Mouse (Mus musculus): ENCODE data around the gene Kndc1. TPM values are rescaled to one million over a fixed set of nuclear protein-coding genes. Genes with fewer than 3 reads are reported as not detected.

Gene Kndc1
- polyA plus RNA-seq, 1 experiment from 2014 or later = 0.55 TPM

DNA sequence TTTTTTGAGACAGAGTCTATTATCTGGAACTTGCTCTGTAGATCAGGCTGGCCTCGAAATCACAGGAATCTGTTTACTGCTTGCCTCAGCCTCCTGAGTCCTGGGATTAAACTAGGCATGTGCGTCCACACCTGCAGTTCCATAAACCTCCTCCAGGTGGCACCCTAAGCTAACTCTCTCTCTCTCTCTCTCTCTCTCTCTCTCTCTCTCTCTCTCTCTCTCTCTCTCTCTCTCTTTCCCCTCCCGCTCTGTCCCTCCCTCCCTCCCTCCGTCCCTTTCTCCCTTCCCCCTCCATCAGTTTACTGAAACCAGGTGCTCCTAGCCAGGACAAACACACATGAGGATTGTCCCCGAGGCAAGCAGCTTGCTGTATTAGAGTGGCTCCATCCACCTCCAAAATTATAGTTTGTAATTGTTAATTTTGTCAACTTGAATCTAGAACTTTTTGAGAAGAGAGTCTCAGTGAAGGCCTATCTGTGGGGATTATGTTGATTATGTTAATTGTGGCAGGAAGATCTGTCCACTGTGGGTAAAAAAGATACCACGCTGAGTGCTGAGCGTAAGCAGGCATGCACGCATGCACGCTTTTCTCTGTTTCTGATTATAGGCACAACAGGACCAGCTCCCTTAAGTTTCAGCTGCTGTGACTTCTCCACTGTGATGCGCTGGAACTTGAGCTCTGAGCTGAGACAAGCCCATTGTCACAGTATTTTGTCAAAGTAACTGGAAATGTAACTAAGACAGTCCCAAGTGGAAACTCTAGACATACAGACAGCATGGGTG lies 75.0 kb downstream of the Kndc1 start:
- DNase-seq (ENCODE audit: low spot score, missing footprints) (peak; percentile 99), ATAC-seq (ENCODE audit: low FRiP score) (peak; percentile 64; the same call in 1 of the 2 replicates)
- Histone ChIP-seq H3K9me3 (ENCODE audit: control insufficient read depth, low read length) (no peaks in the 10 kb centered on the region), H3K36me3 (ENCODE audit: control insufficient read depth, insufficient read depth, low read length) (no peaks in the 10 kb centered on the region), H3K27ac (ENCODE audit: low read depth, low read length) (no peak overlapping the region), H3K4me2 (no peak overlapping the region), H3K4me1 (ENCODE audit: control insufficient read depth, insufficient read depth, low read length) (no peaks in the 10 kb centered on the region), H3K4me3 (ENCODE audit: low read depth, low read length) (no peak overlapping the region), H3K27me3 (ENCODE audit: control insufficient read depth, insufficient read depth, low read length) (peaks cover 2% of the 10 kb centered on the region; the same call in 1 of the 2 replicates), H3K9ac (ENCODE audit: low read length) (no peak overlapping the region)
- WGBS = 34% methylated on average over 10 of the region's 10 CpGs

DNA sequence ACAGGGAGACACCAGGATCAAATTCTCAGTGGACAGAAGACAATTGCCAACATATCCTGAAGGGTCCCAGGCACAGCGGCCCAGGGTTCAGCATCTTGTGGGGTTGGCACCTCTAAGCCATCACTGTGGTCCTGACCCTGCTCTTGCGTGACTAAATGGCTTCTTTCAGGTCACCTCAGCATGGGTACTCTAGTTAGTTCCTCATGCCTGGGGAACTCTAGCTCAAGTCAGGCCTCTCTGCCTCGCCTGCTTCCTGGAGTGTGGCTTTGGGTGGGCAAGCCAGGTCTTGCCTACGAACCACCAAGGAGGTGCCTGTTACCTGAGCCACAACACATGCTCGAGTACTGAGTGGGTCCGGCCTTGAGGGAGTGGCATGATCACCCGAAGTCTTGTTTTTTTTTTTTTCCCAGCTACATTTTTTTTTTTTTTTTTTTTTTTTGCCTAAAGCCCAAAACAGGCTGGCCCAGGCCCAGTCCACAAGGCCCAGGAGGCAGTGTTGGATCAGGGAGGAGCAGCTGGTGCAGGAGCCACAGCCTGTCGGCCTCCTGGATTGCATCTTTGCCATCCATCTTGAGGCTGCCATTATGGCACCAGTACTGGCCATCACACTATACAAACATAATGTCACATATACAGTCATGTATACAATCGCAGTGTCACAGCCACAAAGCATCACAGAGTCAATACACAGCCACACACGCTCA lies 75.9 kb downstream of the Kndc1 start:
- H3K4me3 ChIP-seq (ENCODE audit: low read depth, low read length) = no peak overlapping the region
- ATAC-seq (ENCODE audit: low FRiP score) (no peak), DNase-seq (ENCODE audit: low spot score, missing footprints) (peak; percentile 60)
- WGBS = 86% methylated on average over 10 of the region's 10 CpGs
- no peaks in the 10 kb centered on the region for H3K36me3 ChIP-seq (ENCODE audit: control insufficient read depth, insufficient read depth, low read length)
- no peak overlapping the region for H3K27ac ChIP-seq (ENCODE audit: low read depth, low read length)
- no peak overlapping the region for H3K9ac ChIP-seq (ENCODE audit: low read length)
- H3K9me3 ChIP-seq (ENCODE audit: control insufficient read depth, low read length) = no peaks in the 10 kb centered on the region
- peaks cover 2% of the 10 kb centered on the region; the same call in 1 of the 2 replicates for H3K27me3 ChIP-seq (ENCODE audit: control insufficient read depth, insufficient read depth, low read length)
- H3K4me2 ChIP-seq = no peak overlapping the region
- no peaks in the 10 kb centered on the region for H3K4me1 ChIP-seq (ENCODE audit: control insufficient read depth, insufficient read depth, low read length)

DNA sequence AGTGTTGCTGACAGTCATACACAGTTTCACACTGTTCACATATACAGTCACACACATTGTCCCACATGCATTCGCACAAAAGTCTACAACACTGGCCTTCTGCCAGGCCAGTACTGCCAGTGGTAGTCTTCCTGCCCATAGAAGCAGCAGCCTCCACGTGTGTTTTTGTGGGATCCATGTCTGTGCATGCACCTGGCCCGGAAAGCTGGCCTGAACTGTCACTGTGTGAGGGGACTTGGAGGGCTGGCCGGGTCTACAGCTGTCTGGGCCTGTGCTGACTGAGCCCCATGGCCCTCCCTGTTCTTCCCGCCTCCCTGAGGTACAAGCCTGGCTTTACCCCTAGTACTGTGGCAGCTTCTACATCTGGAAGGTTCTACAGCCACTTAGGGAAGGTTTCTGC lies 76.5 kb downstream of the Kndc1 start:
- H3K9me3 ChIP-seq (ENCODE audit: control insufficient read depth, low read length) = no peaks in the 10 kb centered on the region
- no peak overlapping the region for H3K9ac ChIP-seq (ENCODE audit: low read length)
- H3K27me3 ChIP-seq (ENCODE audit: control insufficient read depth, insufficient read depth, low read length) = peaks cover 2% of the 10 kb centered on the region; the same call in 1 of the 2 replicates
- WGBS = 82% methylated on average over 5 of the region's 5 CpGs
- no peaks in the 10 kb centered on the region for H3K4me1 ChIP-seq (ENCODE audit: control insufficient read depth, insufficient read depth, low read length)
- DNase-seq (ENCODE audit: low spot score, missing footprints) (peak; percentile 73), ATAC-seq (ENCODE audit: low FRiP score) (no peak)
- no peak overlapping the region for H3K4me3 ChIP-seq (ENCODE audit: low read depth, low read length)
- H3K36me3 ChIP-seq (ENCODE audit: control insufficient read depth, insufficient read depth, low read length) = no peaks in the 10 kb centered on the region
- H3K27ac ChIP-seq (ENCODE audit: low read depth, low read length) = no peak overlapping the region
- no peak overlapping the region for H3K4me2 ChIP-seq

DNA sequence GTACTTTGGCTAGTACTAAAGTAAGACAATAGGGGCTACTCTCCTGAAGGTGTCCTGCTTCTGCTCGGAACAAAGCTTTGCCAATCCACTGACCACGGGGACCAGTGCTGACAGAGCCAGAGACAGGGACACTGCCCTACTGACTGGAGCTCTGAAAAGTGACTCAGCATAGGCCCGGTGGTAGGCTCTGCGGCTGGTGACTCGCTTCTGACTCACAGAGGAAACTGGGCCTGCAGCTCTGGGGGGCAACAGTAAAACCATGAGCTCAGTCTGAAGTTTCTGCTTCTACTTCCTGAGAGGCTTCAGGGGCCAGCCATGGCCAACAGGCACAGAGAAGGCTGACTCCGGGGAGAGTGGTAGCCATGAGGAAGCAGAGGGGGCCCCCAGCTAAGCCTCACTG lies 76.9 kb downstream of the Kndc1 start:
- DNase-seq (ENCODE audit: low spot score, missing footprints) = peak; percentile 71
- Histone ChIP-seq H3K4me3 (ENCODE audit: low read depth, low read length) (no peak overlapping the region), H3K9me3 (ENCODE audit: control insufficient read depth, low read length) (no peaks in the 10 kb centered on the region), H3K4me2 (no peak overlapping the region), H3K27ac (ENCODE audit: low read depth, low read length) (no peak overlapping the region), H3K36me3 (ENCODE audit: control insufficient read depth, insufficient read depth, low read length) (no peaks in the 10 kb centered on the region), H3K4me1 (ENCODE audit: control insufficient read depth, insufficient read depth, low read length) (no peaks in the 10 kb centered on the region), H3K27me3 (ENCODE audit: control insufficient read depth, insufficient read depth, low read length) (peaks cover 2% of the 10 kb centered on the region; the same call in 1 of the 2 replicates), H3K9ac (ENCODE audit: low read length) (no peak overlapping the region)
- 59% methylated on average over 6 of the region's 6 CpGs for WGBS
- no peak for ATAC-seq (ENCODE audit: low FRiP score)

DNA sequence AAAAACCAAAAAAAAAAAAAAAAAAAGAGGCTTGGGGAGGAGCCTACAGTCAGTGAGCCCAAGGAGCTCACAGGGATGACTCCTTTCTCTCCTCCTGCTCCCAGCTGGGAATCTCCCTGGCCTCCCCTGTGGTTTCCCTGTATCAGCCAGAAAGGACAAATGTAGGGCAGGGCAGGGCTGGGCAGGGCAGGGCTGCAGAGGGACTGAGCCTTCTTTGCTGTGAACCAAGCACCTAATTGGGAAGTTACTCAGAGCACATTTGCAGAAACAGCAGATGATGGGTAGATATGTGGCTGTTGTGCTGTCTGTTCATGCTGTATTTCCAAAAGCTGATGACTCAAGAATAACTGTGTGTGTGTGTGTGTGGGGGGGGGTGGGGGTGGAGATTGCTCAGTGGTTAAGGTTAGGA lies 78.4 kb downstream of the Kndc1 start:
- Histone ChIP-seq H3K4me3 (ENCODE audit: low read depth, low read length) (no peak overlapping the region), H3K4me2 (no peak overlapping the region), H3K4me1 (ENCODE audit: control insufficient read depth, insufficient read depth, low read length) (no peaks in the 10 kb centered on the region; the same call in 1 of the 2 replicates), H3K27me3 (ENCODE audit: control insufficient read depth, insufficient read depth, low read length) (peaks cover 2% of the 10 kb centered on the region; the same call in 1 of the 2 replicates), H3K27ac (ENCODE audit: low read depth, low read length) (no peak overlapping the region), H3K9ac (ENCODE audit: low read length) (no peak overlapping the region), H3K9me3 (ENCODE audit: control insufficient read depth, low read length) (no peaks in the 10 kb centered on the region), H3K36me3 (ENCODE audit: control insufficient read depth, insufficient read depth, low read length) (no peaks in the 10 kb centered on the region)
- DNase-seq (ENCODE audit: low spot score, missing footprints) (no peak), ATAC-seq (ENCODE audit: low FRiP score) (no peak)

DNA sequence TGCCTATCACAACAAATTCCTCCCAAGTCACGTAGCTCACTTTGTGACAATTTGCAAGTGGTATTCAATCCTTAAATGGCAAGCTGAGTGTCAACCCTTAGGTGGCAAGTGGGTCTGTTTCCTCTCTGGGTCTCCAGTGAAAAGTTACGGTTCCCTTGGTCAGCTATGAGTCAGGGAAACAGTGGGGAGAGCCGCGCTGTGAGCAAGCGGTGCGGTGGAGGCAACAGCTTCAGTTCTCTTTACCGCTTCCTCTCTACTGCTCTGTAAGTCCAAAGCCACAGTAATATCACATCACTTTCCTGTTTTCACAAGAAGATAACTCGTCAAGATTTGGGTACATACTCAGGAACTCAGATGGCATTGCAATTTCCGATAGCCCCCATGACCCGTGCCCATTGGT lies 79.8 kb downstream of the Kndc1 start:
- Histone ChIP-seq H3K36me3 (ENCODE audit: control insufficient read depth, insufficient read depth, low read length) (no peaks in the 10 kb centered on the region), H3K9me3 (ENCODE audit: control insufficient read depth, low read length) (no peaks in the 10 kb centered on the region), H3K4me1 (ENCODE audit: control insufficient read depth, insufficient read depth, low read length) (peaks cover 7% of the 10 kb centered on the region), H3K27me3 (ENCODE audit: control insufficient read depth, insufficient read depth, low read length) (no peaks in the 10 kb centered on the region; the same call in 1 of the 2 replicates), H3K9ac (ENCODE audit: low read length) (no peak overlapping the region), H3K27ac (ENCODE audit: low read depth, low read length) (no peak overlapping the region), H3K4me3 (ENCODE audit: low read depth, low read length) (no peak overlapping the region), H3K4me2 (no peak overlapping the region)
- ATAC-seq (ENCODE audit: low FRiP score) = no peak
- peak; percentile 49 for DNase-seq (ENCODE audit: low spot score, missing footprints)
- 91% methylated on average over 10 of the region's 10 CpGs for WGBS

DNA sequence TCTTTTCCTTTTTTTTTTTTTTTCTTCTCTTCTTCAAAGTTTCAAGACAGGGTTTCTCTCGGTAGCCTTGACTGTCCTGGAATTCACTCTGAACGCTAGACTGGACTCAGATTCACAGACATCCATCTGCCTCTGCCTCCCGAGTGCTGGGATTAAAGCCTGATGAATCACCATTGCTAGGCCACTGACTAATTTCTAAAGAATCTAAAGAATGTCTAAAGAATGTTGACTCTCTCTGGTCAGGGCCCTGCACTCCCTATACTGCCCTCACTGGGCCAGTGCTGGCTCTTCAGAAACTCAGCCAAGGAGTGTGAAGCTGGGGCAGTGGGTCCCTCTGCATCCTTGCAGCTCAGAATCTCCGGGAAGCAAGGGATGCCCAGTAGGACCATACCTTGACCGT lies 81.0 kb downstream of the Kndc1 start:
- peaks cover 7% of the 10 kb centered on the region for H3K4me1 ChIP-seq (ENCODE audit: control insufficient read depth, insufficient read depth, low read length)
- H3K27ac ChIP-seq (ENCODE audit: low read depth, low read length) = no peak overlapping the region
- no peaks in the 10 kb centered on the region for H3K9me3 ChIP-seq (ENCODE audit: control insufficient read depth, low read length)
- H3K36me3 ChIP-seq (ENCODE audit: control insufficient read depth, insufficient read depth, low read length) = no peaks in the 10 kb centered on the region
- 54% methylated on average over 5 of the region's 5 CpGs for WGBS
- peaks cover 2% of the 10 kb centered on the region for H3K27me3 ChIP-seq (ENCODE audit: control insufficient read depth, insufficient read depth, low read length)
- no peak overlapping the region for H3K4me2 ChIP-seq
- H3K4me3 ChIP-seq (ENCODE audit: low read depth, low read length) = no peak overlapping the region
- peak; percentile 8 for DNase-seq (ENCODE audit: low spot score, missing footprints)
- H3K9ac ChIP-seq (ENCODE audit: low read length) = no peak overlapping the region
- no peak for ATAC-seq (ENCODE audit: low FRiP score)

DNA sequence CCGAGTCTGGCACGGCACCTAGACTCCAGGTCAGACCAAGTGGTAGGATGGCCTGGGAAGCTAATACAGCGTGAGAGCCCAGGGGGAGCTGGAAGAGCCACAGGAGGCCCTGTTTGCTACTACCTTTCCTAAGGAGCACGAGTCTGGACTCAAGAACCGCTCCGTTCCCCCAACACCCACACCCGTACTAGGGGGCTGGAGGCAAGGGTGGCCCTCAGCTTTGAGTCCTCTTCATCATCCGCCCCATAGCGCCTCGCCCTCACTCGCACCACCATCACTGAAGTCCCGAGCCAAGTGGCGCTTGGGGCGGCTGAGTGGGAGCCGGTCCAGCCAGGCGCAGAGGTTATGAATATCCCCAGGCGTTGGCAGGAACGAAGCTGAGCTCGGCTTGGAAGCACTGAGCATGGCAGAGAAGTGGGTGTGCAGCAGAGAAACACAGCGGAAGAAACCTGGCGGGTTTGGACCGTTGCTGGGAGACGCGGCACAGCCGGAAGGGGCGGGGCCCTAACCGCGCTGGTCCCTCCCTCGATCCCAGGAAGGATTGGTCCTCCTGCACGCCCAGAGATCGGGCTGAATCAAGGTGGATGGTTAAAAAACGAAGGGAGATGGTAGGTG lies 83.9 kb downstream of the Kndc1 start, which contains the start of gene 6430531B16Rik:
6430531B16Rik (minus strand) TSS at position 478 of the 615 bp plus-strand sequence.
- H3K36me3 ChIP-seq (ENCODE audit: control insufficient read depth, insufficient read depth, low read length) = no peaks in the 10 kb centered on the region
- peak; percentile 94 for ATAC-seq (ENCODE audit: low FRiP score)
- DNase-seq (ENCODE audit: low spot score, missing footprints) = peak; percentile 98
- H3K4me3 ChIP-seq (ENCODE audit: low read depth, low read length) = peak within 1 kb of the TSS; percentile 61
- H3K9me3 ChIP-seq (ENCODE audit: control insufficient read depth, low read length) = no peaks in the 10 kb centered on the region
- peak within 1 kb of the TSS; percentile 69 for H3K9ac ChIP-seq (ENCODE audit: low read length)
- H3K27ac ChIP-seq (ENCODE audit: low read depth, low read length) = no peak within 1 kb of the TSS
- peaks cover 7% of the 10 kb centered on the region for H3K4me1 ChIP-seq (ENCODE audit: control insufficient read depth, insufficient read depth, low read length)
- 4% methylated on average over 32 of the region's 32 CpGs for WGBS
- peaks cover 2% of the 10 kb centered on the region for H3K27me3 ChIP-seq (ENCODE audit: control insufficient read depth, insufficient read depth, low read length)
- peak within 1 kb of the TSS; percentile 92 for H3K4me2 ChIP-seq
